Mouse (Mus musculus): ENCODE results near the gene Mnx1.

The Mnx1 gene

DNA sequence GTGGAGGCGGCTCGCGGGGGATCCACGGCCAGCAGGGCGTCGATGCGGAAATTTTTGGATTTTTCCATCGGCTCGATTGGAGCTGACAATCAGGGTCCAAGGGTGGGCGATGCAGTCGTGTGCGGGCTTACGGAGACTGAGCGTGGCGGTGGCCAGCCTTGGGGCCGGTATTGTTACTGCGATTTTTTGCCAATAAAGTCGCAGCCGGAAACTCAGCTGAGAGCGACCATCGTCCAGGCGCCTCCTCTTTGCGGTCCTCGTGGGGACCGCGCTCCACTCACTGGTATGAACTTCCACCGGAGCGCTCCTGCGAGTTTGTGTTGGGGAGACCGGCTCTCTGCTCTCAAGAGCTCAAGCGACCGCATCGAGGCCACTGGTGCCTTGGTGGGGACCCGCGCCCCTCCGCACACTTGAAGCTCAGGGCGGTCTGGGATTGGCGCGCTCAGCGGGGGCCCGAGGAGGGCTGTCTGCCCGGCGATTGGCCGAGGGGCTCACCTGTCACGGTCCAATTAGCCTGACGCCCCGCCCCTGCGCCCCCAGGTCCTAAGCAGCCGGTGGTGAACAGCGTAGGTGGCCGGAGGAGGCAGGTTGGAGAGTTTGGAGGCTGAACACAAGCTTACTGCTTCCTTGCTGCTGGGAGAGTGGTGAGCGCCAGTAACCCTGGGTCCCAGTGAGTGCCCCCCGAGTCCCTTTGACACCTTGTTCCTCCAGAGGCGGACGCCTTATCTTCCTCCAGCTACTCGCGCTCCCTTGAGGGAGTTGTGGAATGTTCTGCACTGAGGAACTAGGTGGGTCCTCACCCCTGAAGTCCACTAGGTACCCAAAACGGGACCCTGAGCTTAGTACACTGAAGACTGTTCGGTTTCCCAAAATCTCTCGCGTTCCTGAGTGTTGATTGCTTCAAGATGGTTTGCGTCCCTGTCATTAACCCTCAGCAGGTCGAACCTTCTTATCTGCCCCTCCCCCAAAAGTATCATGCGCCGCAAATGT is at the start of gene Mnx1:
Mnx1 (minus strand) TSS at position 263 of the 990 bp plus-strand sequence.
- DNase-seq (ENCODE audit: low spot score), result no peak

DNA sequence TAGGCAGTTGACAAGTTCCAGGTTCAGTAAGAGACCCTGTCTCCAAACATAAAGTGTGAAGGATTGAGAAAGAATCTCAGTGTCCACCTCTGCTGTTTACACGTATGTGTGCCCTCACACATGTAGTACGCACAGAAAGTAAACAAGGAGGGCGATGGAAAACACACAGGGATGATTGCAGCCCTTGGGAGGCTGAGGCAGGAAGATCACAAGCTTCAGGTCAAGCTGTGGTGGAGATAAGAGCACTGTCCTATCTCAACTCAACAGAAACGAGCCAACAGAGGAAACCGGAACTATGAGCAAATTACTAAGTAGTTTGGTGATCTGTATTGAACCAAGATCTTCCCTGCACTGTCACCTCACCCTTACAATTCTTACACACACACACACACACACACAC is 38.2 kb upstream of the Mnx1 start:
- DNase-seq (ENCODE audit: low spot score), result no peak

GRCm38 (mm10) chr5:29515888-29516287 is 37.6 kb upstream of the Mnx1 start:
- no peak for DNase-seq (ENCODE audit: low spot score)

DNA sequence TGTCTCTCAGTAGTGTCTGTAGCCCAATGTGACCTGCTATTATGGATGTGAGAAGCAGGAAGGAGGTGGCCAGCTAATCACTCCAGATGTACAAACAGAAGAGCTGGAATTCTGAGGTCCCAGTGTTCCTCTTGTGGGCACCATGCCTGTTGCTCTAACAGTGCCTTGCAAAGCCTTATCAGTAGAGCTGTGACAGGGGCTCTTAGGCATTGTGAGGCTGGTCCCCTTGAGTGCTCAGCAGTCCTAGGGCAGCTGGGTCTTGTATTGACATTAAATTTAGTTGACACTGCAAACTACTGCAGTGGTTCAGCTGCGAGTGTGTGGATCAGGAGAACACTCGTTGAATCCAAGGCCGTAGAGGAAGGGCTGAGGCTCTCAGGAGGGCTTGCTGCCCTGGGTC is 28.7 kb upstream of the Mnx1 start:
- DNase-seq (ENCODE audit: low spot score), result no peak

DNA sequence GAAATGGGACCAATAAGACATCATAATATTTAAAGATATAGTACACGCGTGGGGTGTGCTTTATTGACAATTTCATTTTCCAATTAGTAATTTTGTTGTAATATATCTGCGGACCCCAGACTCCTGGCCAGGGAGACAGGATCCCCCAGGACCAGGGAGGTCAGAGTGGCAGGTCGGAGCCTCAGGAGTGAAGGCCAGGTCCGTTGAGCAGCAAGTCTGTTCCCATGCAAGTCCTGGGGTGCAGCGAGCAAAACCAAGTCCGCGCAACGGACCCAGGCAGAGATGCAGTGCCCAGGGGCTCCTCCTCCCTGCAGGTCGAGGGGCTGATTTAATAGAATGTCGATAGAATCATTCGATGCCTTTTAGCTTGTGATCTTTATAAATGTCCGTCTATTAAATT is 9.1 kb upstream of the Mnx1 start:
- no peak for DNase-seq (ENCODE audit: low spot score)

DNA sequence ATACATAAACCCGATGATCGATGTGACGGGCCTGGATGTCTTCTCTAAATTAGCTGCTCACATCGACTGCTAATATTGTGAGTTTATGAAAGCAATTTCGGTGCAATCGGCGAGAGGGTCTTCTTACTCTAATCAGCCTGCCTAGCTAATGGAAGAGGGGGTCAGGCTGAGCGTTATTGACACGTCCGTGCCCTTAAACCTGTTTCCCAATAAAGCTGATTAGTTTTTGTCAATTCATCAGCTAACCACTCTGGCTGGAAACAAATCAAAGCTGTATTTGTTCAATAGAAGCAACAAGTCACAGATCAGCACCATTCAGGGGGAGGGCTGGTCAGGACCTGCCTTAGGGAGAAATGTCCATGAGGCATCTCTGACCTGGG is 7.7 kb upstream of the Mnx1 start:
- no peak for DNase-seq (ENCODE audit: low spot score)

DNA sequence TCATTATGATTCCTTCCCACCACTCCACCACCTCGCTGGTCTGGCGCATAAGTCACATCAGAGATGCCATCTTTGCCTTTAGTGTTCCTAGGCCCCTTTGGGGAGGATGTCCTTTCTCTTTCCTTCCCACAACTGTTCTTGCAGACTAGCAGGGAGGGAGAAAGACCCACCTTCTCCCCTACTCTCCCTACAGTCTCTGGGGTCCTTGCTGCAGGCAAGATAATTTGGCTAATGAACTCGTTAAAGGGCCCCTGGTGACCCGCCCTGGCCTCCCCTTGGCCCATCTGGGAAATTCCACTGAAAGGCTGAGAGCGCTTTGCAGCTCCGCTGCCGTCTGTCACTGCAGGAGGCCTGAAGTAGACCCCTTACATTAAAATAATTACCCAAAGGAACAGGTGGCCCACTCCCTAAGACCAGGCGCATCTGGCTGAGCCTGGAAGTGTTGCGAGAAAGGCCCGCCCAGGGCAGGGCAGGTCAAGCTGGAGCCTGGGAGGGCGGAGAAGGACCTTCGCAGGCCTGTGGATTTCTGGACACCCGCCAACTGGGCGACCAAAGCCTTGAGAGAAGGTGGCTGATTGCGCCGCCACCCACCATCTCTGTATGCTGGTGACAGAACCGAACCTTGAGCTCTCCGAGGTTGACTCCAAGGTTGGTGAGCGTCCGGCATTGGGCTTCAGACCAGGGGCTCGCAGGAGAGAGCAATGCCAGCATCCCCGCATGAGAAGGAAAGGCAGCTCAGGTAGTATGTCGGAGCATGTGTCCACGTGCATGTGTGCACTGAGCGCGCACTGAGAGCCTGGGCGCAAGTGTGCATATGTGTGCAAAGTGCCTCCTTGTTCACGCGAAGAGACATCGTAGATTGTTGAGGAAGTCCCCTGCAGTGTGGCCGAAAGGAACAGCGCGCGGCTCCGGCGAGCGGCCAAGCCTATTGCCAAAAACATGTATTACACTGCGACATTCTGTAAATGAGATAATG is 7.0 kb upstream of the Mnx1 start:
- DNase-seq (ENCODE audit: low spot score), result no peak

DNA sequence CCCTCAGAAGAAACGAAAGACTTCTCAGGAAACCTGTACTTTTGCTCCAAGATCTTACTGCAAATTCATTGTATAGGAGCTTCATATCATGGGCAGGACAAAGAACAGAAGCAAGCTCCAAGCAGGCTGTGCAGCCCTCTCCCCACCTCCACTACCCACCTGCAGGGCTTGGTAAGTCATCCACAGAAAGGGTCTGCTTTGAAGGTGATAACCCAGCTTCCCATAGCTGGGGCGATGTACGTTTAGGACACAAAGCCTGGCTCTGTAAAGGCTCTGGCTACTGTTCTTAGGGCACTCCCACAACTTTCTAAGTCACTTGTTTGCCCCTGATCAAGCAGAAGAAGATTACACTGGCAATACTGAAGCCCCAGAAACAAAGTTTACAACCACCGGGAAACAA is 5.5 kb upstream of the Mnx1 start:
- DNase-seq (ENCODE audit: low spot score), result no peak

DNA sequence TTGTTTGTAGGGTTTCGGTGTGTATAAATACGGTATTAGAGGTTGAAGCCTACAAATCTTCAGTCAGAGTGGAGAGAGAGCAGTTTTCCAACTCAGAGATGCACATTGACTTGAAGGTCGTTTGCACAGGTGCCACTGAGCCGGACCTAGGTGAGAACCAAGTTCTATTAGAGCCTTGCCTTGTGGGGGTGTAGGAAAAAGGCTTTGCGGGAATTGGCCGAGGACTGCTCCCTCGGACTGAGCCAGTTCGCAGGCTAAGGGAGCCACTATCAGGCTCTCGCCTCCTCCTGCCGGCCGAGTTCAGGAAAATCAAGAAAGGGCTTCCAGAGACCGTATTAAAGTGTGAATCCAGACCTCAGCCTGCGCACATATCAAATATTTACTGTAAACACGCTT is 926 bp upstream of the Mnx1 start:
- no peak for DNase-seq (ENCODE audit: low spot score)

GRCm38 (mm10) chr5:29477474-29478207 is 629 bp downstream of the Mnx1 start:
- DNase-seq (ENCODE audit: low spot score), result no peak

- DNase-seq (ENCODE audit: low spot score), result no peak
These were observed 2.2 kb downstream of the Mnx1 start for GRCm38 (mm10) chr5:29476021-29476420.

DNA sequence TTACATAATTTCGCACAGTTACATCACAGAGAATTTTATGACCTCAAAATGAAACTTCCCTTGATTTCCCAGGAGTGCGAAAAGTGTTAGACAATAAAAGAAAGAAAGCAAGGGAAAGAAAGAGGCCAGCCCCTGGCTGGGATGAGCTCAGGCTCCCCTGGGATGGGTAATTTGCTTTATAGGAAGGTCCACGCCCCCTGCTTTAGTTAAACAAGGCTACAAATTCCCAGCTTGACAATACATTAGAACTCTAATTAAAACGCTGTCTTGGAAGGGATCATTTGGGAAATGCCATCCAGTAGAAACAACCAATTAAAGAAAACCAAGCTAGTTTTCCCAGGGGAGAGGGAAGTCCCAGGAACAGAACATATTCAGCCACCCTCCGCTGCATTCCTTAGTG is 2.7 kb downstream of the Mnx1 start:
- DNase-seq (ENCODE audit: low spot score), result no peak

DNA sequence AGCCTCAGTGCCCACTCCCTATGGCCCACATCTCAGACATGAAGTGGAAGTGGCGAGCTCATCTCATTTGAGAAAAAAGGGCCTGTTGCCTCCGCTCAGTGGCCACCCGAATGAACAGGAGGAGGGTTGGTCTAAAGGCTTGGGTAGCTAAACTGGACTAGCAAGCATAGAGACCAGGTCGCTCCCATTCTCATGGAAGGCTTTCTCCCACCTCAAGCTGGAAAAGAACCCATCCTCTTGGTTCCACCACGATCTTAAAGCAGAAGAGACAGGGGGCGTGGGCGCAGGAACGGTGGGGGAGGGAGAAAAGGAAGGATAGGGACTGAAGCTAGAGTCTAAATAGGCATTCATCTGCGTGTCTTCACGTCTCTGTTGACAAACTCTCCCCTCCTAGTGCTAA is 3.2 kb downstream of the Mnx1 start:
- no peak for DNase-seq (ENCODE audit: low spot score)

GRCm38 (mm10) chr5:29474246-29474960 is 3.9 kb downstream of the Mnx1 start:
- no peak for DNase-seq (ENCODE audit: low spot score)

DNA sequence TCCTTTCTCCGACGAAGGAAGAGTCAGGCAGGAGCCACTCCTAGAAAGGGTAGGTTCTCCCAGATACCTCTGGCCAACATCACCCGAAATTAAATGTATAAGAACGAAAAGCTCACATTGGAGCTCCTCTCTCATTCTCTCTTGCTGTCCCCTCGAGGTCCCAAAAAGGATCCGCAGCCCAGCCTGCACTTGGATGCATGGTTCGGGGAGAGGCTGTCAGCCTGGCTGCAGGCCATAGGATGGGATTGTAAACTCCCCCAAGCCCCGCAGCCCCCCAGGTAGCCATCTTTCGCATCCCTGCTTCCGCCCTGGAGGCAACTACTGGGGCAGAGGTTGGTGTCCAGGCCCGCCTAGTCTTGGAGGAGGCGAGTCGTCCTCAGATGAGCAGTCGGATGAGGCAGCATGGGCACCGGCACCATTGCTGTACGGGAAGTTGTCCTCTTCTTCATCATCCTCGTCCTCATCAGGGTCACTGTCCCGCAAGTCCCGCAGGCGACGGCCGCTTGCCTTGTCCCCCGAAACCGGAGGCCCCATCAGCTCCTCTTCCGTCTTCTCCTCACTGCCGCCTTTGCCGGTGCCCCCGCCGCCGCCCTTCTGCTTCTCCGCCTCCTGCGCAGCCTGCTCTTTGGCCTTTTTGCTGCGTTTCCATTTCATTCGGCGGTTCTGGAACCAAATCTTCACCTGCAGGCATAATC is 4.6 kb downstream of the Mnx1 start:
- DNase-seq (ENCODE audit: low spot score), result no peak

- no peak for DNase-seq (ENCODE audit: low spot score)
These were observed 6.2 kb downstream of the Mnx1 start for GRCm38 (mm10) chr5:29471855-29472665.

DNA sequence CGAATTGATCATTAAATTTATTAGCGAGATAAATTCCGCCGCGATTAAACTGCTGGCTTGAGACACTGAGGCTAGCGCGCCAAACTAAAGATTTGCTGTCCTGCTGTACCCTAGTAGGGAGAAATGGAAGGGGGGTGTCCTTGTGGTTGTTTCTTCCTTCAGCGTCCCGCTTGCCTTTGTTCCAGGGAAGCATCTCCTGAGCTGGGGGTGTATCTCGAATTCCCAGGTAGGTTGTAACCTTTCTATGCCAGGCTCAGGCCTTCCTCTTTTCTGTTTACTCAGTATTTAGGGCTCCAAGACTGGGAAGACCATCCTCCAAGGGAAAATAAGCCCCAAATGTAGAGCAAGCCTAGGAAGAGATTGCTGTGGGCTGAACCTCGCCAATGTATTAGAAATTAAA is 6.9 kb downstream of the Mnx1 start:
- DNase-seq (ENCODE audit: low spot score), result no peak

DNA sequence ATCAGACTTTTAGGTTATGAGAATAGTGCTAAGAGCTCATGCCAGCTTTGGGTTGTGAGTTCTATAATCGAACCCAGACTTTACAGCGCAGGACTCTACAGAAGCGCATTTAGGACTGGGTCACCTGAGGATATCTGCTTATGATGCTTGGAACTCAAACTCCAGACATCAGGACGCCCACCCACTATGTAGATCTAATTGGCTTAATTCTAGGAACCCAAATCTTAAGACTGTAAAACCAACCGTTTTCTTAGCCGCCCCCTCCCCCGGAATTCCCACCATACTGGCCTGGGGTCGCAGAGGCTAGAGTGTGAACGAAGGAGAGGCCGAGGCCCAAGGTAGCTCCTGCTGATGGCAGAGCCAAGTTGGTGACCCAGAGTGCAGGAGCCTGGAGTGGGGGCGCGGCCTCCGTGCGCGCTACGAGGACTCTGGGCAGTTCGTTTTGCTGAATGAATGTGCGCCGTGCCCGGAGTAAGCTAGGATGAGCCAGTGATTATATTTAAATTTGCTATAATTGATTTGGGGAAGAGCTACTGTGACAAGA is 7.3 kb downstream of the Mnx1 start:
- DNase-seq (ENCODE audit: low spot score), result no peak

- DNase-seq (ENCODE audit: low spot score), result no peak
These were observed 8.0 kb downstream of the Mnx1 start for GRCm38 (mm10) chr5:29470271-29470670.

DNA sequence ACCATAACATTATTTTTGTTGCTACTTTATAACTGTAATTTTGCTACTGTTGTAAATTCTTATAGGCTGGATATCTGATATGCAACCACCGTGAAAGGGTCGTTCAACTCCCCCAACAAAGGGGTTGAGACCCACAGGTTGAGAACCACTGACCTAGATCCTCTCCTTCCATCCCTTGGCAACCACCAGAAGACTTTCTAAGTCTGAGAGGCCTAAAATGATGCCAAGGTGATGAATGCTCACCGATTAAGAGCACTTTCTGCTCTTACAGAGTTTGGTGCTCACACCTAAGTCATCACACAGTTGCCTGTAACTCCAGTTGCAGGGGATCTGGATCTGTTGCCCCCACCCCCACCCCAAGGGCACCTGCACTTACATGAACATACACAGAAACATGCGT is 8.8 kb downstream of the Mnx1 start:
- no peak for DNase-seq (ENCODE audit: low spot score)

Measured in lung, postnatal 25 days (tissue).